Mouse (Mus musculus) liver, embryonic 14.5 days (tissue): ENCODE data around the gene Eif2b1. TPM values are rescaled to one million over a fixed set of nuclear protein-coding genes. Genes with fewer than 3 reads are reported as not detected.

Experiments
- ATAC-seq: fragments of 200-750 bp; cut with Nextera tagmentation; 2 replicates; pipeline ENCODE4 v1.8.0; 2017; ENCODE audit warnings: moderate number of reproducible peaks, mild to moderate bottlenecking, moderate library complexity; ENCODE audit not compliant: insufficient read depth
- DNase-seq, 3 experiments: peaks; one replicate each; pipeline ENCODE4 v3.0.0-alpha.2; 2012 to 2013; ENCODE audit warnings: low read depth in 3 of 3, low spot score in 3 of 3
- H3K27ac ChIP-seq: fragments of 300-500 bp; sonication (generic); 2 replicates; pipeline ENCODE4 v1.5.1; 2014; ENCODE audit warnings: moderate library complexity, mild to moderate bottlenecking, control low read depth, inconsistent platforms
- H3K27me3 ChIP-seq: fragments of 300-500 bp; sonication (generic); 2 replicates; pipeline ENCODE4 v1.6.1; 2014; ENCODE audit warnings: mild to moderate bottlenecking, low read length, moderate library complexity; ENCODE audit not compliant: control insufficient read depth, insufficient read depth
- H3K36me3 ChIP-seq: fragments of 300-500 bp; sonication (generic); replicated peaks from 2 replicates; pipeline ENCODE4 v1.6.1; 2014; ENCODE audit warnings: low read depth; ENCODE audit not compliant: control insufficient read depth, insufficient read depth
- H3K4me1 ChIP-seq, 2 experiments: fragments of 200-500 bp in 1 of 2; fragments of 300-500 bp in 1 of 2; sonication (generic) in 1 of 2; replicated peaks; 2 replicates each; pipeline ENCODE4 v1.6.1; 2012 to 2014; ENCODE audit warnings: antibody characterized with exemption in 1 of 2, inconsistent platforms in 1 of 2, low read length in 1 of 2; ENCODE audit not compliant: control insufficient read depth in 2 of 2, insufficient read depth in 2 of 2
- H3K4me2 ChIP-seq: fragments of 300-500 bp; sonication (generic); 2 replicates; pipeline ENCODE4 v1.6.1; 2014; ENCODE audit warnings: low read depth, mild to moderate bottlenecking, control low read depth, moderate library complexity
- H3K4me3 ChIP-seq, 2 experiments: fragments of 200-500 bp in 1 of 2; fragments of 300-500 bp in 1 of 2; sonication (generic) in 1 of 2; 2 replicates each; pipeline ENCODE4 v1.5.1; 2012 to 2014; ENCODE audit warnings: low read depth in 2 of 2, low read length in 2 of 2, mild to moderate bottlenecking in 2 of 2, control low read depth in 1 of 2, inconsistent platforms in 1 of 2, moderate library complexity in 1 of 2; ENCODE audit not compliant: insufficient read depth in 1 of 2
- H3K9ac ChIP-seq: fragments of 300-500 bp; sonication (generic); replicated peaks from 2 replicates; pipeline ENCODE4 v1.6.1; 2014; ENCODE audit warnings: mild to moderate bottlenecking, control low read depth, moderate library complexity
- H3K9me3 ChIP-seq: fragments of 300-500 bp; sonication (generic); 2 replicates; pipeline ENCODE4 v1.6.1; 2016; ENCODE audit warnings: low read length, mixed read lengths; ENCODE audit not compliant: control insufficient read depth
- CTCF ChIP-seq: IDR thresholded peaks from 2 replicates; pipeline ENCODE4 v1.5.1; 2016; ENCODE audit warnings: antibody characterized with exemption, low read depth, control low read depth
- EP300 ChIP-seq: IDR thresholded peaks from 2 replicates; pipeline ENCODE4 v1.6.1; 2016; ENCODE audit warnings: antibody characterized with exemption, low read depth
- whole genome bisulfite sequencing: fragments of 180-500 bp; shearing (Covaris S2); extraction: QIAGEN DNeasy Blood & Tissue Kit; methylation state at CpG from one replicate; pipeline ENCODE4 v1.1.7; 2014; ENCODE audit not compliant: insufficient replicate concordance; 5-methylcytosine and 5-hydroxymethylcytosine counted together
- polyA plus RNA-seq, 2 experiments: library from polyadenylated mRNA; depleted of rRNA in 1 of 2; stranded (reverse) in 1 of 2; unstranded in 1 of 2; fragments of >200 nt; fragmentation: Nextera tagmentation in 1 of 2; extraction: Ambion mirVana in 1 of 2; gene quantifications; 2 replicates each; pipeline versions ENCODE4 v1.2.1 to v1.2.3; 2012 to 2014

The Eif2b1 gene
- 19.7 and 25.7 TPM in 2 replicates for polyA plus RNA-seq (2012; rRNA removed)
- polyA plus RNA-seq (2014; fragmentation: Nextera tagmentation; extraction: Ambion mirVana): 50.5 and 52.2 TPM in 2 replicates

- under 1% methylated on average over 51 of the region's 51 CpGs for WGBS
- peak within 1 kb of the TSS; percentile 75 to 93 for H3K4me3 ChIP-seq
- no peak within 1 kb of the TSS; the same call in none of the 2 replicates for H3K27ac ChIP-seq
- ATAC-seq (peak; percentile 89), DNase-seq (peak; percentile 84 to 88 (median 87))
- peak within 1 kb of the TSS; percentile 82 for H3K9ac ChIP-seq
- TF ChIP-seq CTCF: peak; percentile 18; the same call in 1 of the 2 replicates
- TF ChIP-seq EP300: no peak
- no peaks in the 10 kb centered on the region for H3K9me3 ChIP-seq
- no peaks in the 10 kb centered on the region for H3K27me3 ChIP-seq
- H3K36me3 ChIP-seq: peaks cover 17% of the 10 kb centered on the region
- peak within 1 kb of the TSS; percentile 94 for H3K4me2 ChIP-seq
- H3K4me1 ChIP-seq: peaks cover 11 to 15% of the 10 kb centered on the region in 2 experiments
Measured at GRCm38 (mm10) chr5:124578633-124579317, at the start of gene Eif2b1, which contains the start of gene Gtf2h3. TSS of gene Eif2b1 (minus strand) at chr5:124579131. TSS of gene Gtf2h3 (plus strand) at chr5:124579140.

GRCm38 (mm10) chr5:124624291-124624690 is 45.4 kb upstream of the Eif2b1 start:
- no peaks in the 10 kb centered on the region for H3K27me3 ChIP-seq
- DNase-seq (no peak), ATAC-seq (no peak)
- no peak overlapping the region for H3K4me3 ChIP-seq
- TF ChIP-seq CTCF (no peak), EP300 (no peak)
- no peaks in the 10 kb centered on the region for H3K9me3 ChIP-seq
- H3K27ac ChIP-seq: no peak overlapping the region
- no peak overlapping the region for H3K4me2 ChIP-seq
- no peak overlapping the region for H3K9ac ChIP-seq
- WGBS: 78% methylated on average over 9 of the region's 9 CpGs
- no peaks in the 10 kb centered on the region for H3K36me3 ChIP-seq
- H3K4me1 ChIP-seq: peaks cover 5% of the 10 kb centered on the region in 2 experiments

- no peak for TF ChIP-seq EP300
- Histone ChIP-seq H3K27ac (no peak overlapping the region), H3K4me1 (peaks cover under 1% of the 10 kb centered on the region in 2 experiments; a peak in 3 of 4 replicates), H3K4me3 (no peak overlapping the region), H3K4me2 (no peak overlapping the region), H3K27me3 (no peaks in the 10 kb centered on the region), H3K36me3 (no peaks in the 10 kb centered on the region), H3K9me3 (no peaks in the 10 kb centered on the region), H3K9ac (no peak overlapping the region)
- WGBS: 54% methylated on average over 15 of the region's 15 CpGs
- DNase-seq (no peak), ATAC-seq (no peak)
Measured at GRCm38 (mm10) chr5:124622890-124623289, 44.0 kb upstream of the Eif2b1 start.

GRCm38 (mm10) chr5:124621362-124621761 is 42.4 kb upstream of the Eif2b1 start:
- DNase-seq (no peak), ATAC-seq (no peak)
- WGBS: 71% methylated on average over 13 of the region's 13 CpGs
- Histone ChIP-seq H3K27me3 (no peaks in the 10 kb centered on the region), H3K4me1 (no peaks in the 10 kb centered on the region), H3K4me2 (no peak overlapping the region), H3K4me3 (no peak overlapping the region), H3K27ac (no peak overlapping the region), H3K9ac (no peak overlapping the region), H3K36me3 (no peaks in the 10 kb centered on the region), H3K9me3 (no peaks in the 10 kb centered on the region)
- TF ChIP-seq EP300 (no peak), CTCF (no peak)

GRCm38 (mm10) chr5:124618711-124619110 is 39.8 kb upstream of the Eif2b1 start:
- DNase-seq (no peak), ATAC-seq (no peak)
- Histone ChIP-seq H3K36me3 (no peaks in the 10 kb centered on the region), H3K4me1 (no peaks in the 10 kb centered on the region), H3K27me3 (no peaks in the 10 kb centered on the region), H3K4me2 (no peak overlapping the region), H3K9me3 (no peaks in the 10 kb centered on the region), H3K4me3 (no peak overlapping the region), H3K27ac (no peak overlapping the region), H3K9ac (no peak overlapping the region)
- no peak for TF ChIP-seq CTCF
- whole genome bisulfite sequencing: 72% methylated on average over 10 of the region's 10 CpGs
